Mouse (Mus musculus): ENCODE measurements around the gene Gper1. TPM values are rescaled to one million over a fixed set of nuclear protein-coding genes. Genes with fewer than 3 reads are reported as not detected.

Gene Gper1
- polyA plus RNA-seq, 1 experiment from 2014 or later = 7.2 TPM

DNA sequence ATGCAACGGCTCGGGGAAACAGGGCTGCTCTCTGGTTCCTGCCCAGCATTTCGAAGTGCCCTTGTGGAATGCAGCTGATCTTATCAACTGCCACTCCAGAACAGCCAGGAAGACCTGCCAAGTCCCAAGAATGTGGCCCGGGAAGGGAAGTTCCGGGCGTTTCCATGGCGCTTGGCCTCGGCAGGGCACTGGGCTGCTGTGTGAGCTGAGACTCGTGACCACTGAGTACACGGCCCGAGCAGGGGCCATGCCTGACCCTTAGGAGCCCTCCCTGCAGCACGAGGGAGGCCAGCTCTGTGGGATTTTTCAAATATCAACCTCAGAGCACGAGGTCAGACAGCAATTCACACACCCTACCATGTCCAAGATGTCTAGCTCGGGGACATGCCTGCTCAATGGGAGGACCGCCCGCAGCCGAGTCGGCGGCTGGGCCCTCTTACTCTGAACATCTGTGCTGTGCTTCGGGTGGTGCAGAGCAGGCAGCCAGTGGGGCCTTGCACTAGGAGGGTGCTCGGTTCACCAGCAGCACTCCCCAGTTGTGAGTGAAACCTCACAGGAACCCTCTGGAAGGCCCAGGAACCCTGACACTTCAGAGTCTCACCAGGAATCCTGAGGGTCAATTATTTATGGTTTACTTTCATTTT, 43.8 kb upstream of the Gper1 start:
- Histone ChIP-seq H3K4me2 (replicated peaks; ENCODE audit: low read depth, low read length) (peak overlapping the region; percentile 83), H3K4me1 (ENCODE audit: insufficient read depth, low read depth, low read length) (peaks cover 44% of the 10 kb centered on the region), H3K4me3 (ENCODE audit: low read depth, low read length) (no peak overlapping the region), H3K9me3 (ENCODE audit: low read length) (no peaks in the 10 kb centered on the region), H3K27ac (ENCODE audit: low read length) (peak overlapping the region; percentile 97), H3K27me3 (replicated peaks; ENCODE audit: insufficient read depth, low read length) (no peaks in the 10 kb centered on the region), H3K36me3 (ENCODE audit: insufficient read depth, low read length) (no peaks in the 10 kb centered on the region), H3K9ac (replicated peaks; ENCODE audit: low read depth) (no peak overlapping the region)
- 7% methylated on average over 21 of the region's 21 CpGs for WGBS
- peak; percentile 76 for ATAC-seq
- TF ChIP-seq EP300 (IDR thresholded peaks at IDR 0.05) = peak; percentile 89
- TF ChIP-seq CTCF (IDR thresholded peaks at IDR 0.05) = no peak
- peak; percentile 97 for DNase-seq (ENCODE audit: low spot score)

GRCm38 (mm10) chr5:139379771-139380384, 43.1 kb upstream of the Gper1 start:
- TF ChIP-seq EP300 (IDR thresholded peaks at IDR 0.05) (no peak), CTCF (IDR thresholded peaks at IDR 0.05) (no peak)
- ATAC-seq (no peak), DNase-seq (ENCODE audit: low spot score) (no peak)
- no peaks in the 10 kb centered on the region for H3K9me3 ChIP-seq (ENCODE audit: low read length)
- 13% methylated on average over 8 of the region's 8 CpGs for WGBS
- H3K9ac ChIP-seq (replicated peaks; ENCODE audit: low read depth) = peak overlapping the region; percentile 77
- H3K4me2 ChIP-seq (replicated peaks; ENCODE audit: low read depth, low read length) = peak overlapping the region; percentile 83
- peak overlapping the region; percentile 97 for H3K27ac ChIP-seq (ENCODE audit: low read length)
- peaks cover 48% of the 10 kb centered on the region for H3K4me1 ChIP-seq (ENCODE audit: insufficient read depth, low read depth, low read length)
- peak overlapping the region; percentile 73 for H3K4me3 ChIP-seq (ENCODE audit: low read depth, low read length)
- H3K27me3 ChIP-seq (replicated peaks; ENCODE audit: insufficient read depth, low read length) = no peaks in the 10 kb centered on the region
- no peaks in the 10 kb centered on the region for H3K36me3 ChIP-seq (ENCODE audit: insufficient read depth, low read length)

- peak overlapping the region; percentile 97 for H3K27ac ChIP-seq (ENCODE audit: low read length)
- peaks cover 53% of the 10 kb centered on the region for H3K4me1 ChIP-seq (ENCODE audit: insufficient read depth, low read depth, low read length)
- H3K27me3 ChIP-seq (replicated peaks; ENCODE audit: insufficient read depth, low read length) = no peaks in the 10 kb centered on the region
- H3K9ac ChIP-seq (replicated peaks; ENCODE audit: low read depth) = peak overlapping the region; percentile 77
- H3K36me3 ChIP-seq (ENCODE audit: insufficient read depth, low read length) = no peaks in the 10 kb centered on the region
- peak overlapping the region; percentile 73 for H3K4me3 ChIP-seq (ENCODE audit: low read depth, low read length)
- peak; percentile 77 for ATAC-seq
- H3K4me2 ChIP-seq (replicated peaks; ENCODE audit: low read depth, low read length) = peak overlapping the region; percentile 83
- WGBS = under 1% methylated on average over 61 of the region's 73 CpGs
- TF ChIP-seq EP300 (IDR thresholded peaks at IDR 0.05) (peak; percentile 71), CTCF (IDR thresholded peaks at IDR 0.05) (0 out of 2 replicates have a peak, but pooled peaks have one; percentile 2)
- no peaks in the 10 kb centered on the region for H3K9me3 ChIP-seq (ENCODE audit: low read length)
- DNase-seq (ENCODE audit: low spot score) = peak; percentile 99
Observed at GRCm38 (mm10) chr5:139380385-139381248, 42.3 kb upstream of the Gper1 start.

DNA sequence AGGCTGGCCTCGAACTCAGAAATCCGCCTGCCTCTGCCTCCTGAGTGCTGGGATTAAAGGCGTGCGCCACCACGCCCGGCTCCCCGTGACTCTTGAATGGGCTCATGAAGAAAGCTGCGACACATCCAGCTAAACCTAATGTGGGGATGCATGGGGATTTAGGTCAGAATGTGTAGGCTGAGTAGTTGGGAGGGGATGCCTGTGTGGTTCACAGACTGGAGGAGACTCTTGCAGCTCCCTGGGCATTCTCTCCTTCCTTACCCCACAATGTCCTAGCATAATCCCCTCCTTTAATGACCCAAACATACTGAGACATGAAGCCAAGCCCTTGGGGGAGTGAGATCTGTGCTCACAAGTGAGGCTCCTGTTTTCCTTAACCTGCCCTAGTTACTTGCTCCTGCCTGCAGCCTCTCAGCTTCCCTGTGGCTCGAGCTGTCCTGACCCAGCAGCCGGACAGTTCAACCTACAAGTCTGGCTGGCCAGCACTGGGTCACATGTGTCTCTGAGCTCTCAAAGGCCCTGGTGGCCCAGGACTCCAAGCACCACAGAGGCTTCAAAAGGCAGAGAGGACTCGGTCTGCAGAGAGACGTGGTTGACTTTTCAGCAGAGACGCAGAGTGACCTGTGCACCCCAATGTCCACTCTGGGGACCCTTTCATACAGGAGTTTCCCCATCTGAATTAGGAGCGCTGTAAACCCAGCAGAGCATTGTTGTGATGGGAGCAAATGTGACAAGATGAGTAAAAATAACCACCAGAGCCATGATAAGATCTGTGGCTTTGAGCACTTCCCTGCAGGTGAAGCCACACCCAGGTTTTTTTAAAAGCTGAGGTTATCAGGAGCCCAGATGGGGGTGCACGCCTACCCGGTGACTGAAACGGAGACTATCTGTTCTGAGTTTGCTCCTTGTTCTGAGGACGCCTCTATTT, 41.1 kb upstream of the Gper1 start:
- no peaks in the 10 kb centered on the region for H3K9me3 ChIP-seq (ENCODE audit: low read length)
- H3K27ac ChIP-seq (ENCODE audit: low read length) = peak overlapping the region; percentile 90
- 62% methylated on average over 18 of the region's 18 CpGs for WGBS
- H3K4me2 ChIP-seq (replicated peaks; ENCODE audit: low read depth, low read length) = peak overlapping the region; percentile 83
- peak overlapping the region; percentile 73 for H3K4me3 ChIP-seq (ENCODE audit: low read depth, low read length)
- H3K27me3 ChIP-seq (replicated peaks; ENCODE audit: insufficient read depth, low read length) = no peaks in the 10 kb centered on the region
- TF ChIP-seq EP300 (IDR thresholded peaks at IDR 0.05) = no peak
- no peak for TF ChIP-seq CTCF (IDR thresholded peaks at IDR 0.05)
- H3K9ac ChIP-seq (replicated peaks; ENCODE audit: low read depth) = 0 out of 2 replicates have a peak overlapping the region, but pooled peaks have one; percentile 8
- no peaks in the 10 kb centered on the region for H3K36me3 ChIP-seq (ENCODE audit: insufficient read depth, low read length)
- peak; percentile 46 for DNase-seq (ENCODE audit: low spot score)
- peaks cover 51% of the 10 kb centered on the region for H3K4me1 ChIP-seq (ENCODE audit: insufficient read depth, low read depth, low read length)
- no peak for ATAC-seq

GRCm38 (mm10) chr5:139382760-139383159, 40.2 kb upstream of the Gper1 start:
- Histone ChIP-seq H3K27me3 (replicated peaks; ENCODE audit: insufficient read depth, low read length) (no peaks in the 10 kb centered on the region), H3K36me3 (ENCODE audit: insufficient read depth, low read length) (no peaks in the 10 kb centered on the region), H3K27ac (ENCODE audit: low read length) (peak overlapping the region; percentile 90), H3K4me1 (ENCODE audit: insufficient read depth, low read depth, low read length) (peaks cover 45% of the 10 kb centered on the region), H3K4me3 (ENCODE audit: low read depth, low read length) (no peak overlapping the region), H3K9ac (replicated peaks; ENCODE audit: low read depth) (peak overlapping the region; percentile 3; the same call in 1 of the 2 replicates), H3K4me2 (replicated peaks; ENCODE audit: low read depth, low read length) (peak overlapping the region; percentile 83), H3K9me3 (ENCODE audit: low read length) (no peaks in the 10 kb centered on the region)
- DNase-seq (ENCODE audit: low spot score) (peak; percentile 94), ATAC-seq (peak; percentile 48)
- TF ChIP-seq CTCF (IDR thresholded peaks at IDR 0.05) = no peak
- TF ChIP-seq EP300 (IDR thresholded peaks at IDR 0.05) = peak; percentile 94
- 23% methylated on average over 8 of the region's 8 CpGs for WGBS
